Mouse (Mus musculus) right cerebral cortex, adult 2 months (tissue): Measurements from ENCODE around the gene Slc35f4.

ENCODE experiments used
- DNase-seq, 2 experiments: peaks; one replicate each; pipeline ENCODE4 v3.0.0; 2021 to 2022; ENCODE audit warnings: low spot score in 2 of 2

The Slc35f4 gene

DNA sequence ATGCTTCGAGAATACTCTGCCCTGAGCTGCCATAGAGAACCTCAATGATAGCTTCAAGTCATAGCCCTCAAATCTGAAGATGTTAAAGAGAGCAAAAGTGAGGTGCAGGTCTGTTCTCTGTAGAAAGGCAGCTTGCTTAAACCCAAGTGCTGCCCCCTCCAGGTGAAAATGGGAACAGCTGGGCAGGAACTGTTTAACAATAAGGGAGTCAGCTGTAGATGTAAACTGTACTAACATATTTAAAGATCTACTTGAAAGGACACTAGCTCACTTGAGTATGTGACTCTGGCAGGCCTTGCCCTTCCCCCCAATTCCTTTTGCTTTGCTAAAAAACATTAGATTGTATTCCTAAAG is 177.0 kb downstream of the Slc35f4 start:
- peak; percentile 23 to 31 for DNase-seq

- peak in 1 of 2 experiments; percentile 10 for DNase-seq
Measured at GRCm38 (mm10) chr14:49348164-49348896, 177.5 kb downstream of the Slc35f4 start.

DNA sequence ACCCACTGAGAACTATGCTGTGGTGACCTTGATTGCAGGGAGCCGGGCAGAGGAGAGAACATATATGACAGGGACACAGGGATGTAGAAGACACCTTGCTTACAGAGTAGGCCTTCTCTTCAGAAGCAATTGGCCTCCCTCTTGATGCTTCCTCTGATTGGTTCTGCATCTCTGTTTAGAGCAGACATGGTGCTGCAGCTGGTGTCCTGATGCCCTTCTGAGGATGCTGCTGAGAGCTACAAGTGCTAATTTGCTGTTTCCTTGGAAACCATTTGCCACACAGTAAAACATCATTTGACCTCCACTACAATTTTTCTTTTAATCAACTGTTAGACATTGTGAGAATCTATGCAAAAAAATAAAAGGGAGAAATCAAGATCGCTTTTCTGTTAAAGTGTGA is 180.0 kb downstream of the Slc35f4 start:
- DNase-seq, result no peak

GRCm38 (mm10) chr14:49337011-49337410 is 188.8 kb downstream of the Slc35f4 start:
- no peak for DNase-seq

GRCm38 (mm10) chr14:49333841-49334240 is 192.0 kb downstream of the Slc35f4 start:
- DNase-seq, result no peak

DNA sequence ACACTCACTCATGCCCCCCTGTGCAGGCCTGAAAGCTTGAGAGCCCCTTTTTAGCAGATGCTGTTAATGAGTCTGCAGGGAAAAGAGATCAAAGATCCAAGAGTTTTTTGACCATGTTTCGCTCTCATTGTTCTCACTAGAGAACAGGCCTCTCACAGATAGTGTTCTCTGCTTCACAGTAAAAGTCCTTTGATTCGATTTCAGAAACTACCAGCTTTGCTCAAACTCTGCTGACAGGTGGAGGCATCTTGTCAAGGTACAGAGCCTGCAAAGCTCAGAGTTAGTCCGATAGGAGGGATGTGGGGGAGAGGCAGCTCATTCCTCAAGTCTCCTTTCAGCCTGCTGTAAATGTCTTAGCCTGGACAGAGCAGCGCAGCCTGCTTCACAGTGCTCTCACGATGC is 209.4 kb downstream of the Slc35f4 start:
- no peak for DNase-seq

GRCm38 (mm10) chr14:49313981-49314380 is 211.9 kb downstream of the Slc35f4 start:
- no peak for DNase-seq

DNA sequence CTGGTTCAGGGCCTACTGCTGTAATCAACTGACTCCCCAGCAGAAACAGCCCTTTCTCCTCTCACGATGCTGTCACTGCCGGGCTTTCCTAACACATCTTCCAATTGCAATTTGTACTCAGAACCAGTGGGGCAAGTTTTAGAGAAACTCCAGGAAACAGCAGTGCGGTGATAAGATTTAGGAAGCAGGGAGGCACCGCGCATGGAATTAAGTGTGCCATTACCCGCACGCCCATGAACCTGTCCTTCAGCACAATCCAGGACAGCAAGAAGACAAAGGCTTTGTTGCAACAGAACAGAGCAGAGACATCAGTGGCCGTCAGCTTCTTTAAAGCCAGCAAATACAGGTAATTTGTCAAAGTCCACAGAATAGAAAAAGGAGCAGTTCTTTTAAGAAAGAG is 212.5 kb downstream of the Slc35f4 start:
- no peak for DNase-seq

DNA sequence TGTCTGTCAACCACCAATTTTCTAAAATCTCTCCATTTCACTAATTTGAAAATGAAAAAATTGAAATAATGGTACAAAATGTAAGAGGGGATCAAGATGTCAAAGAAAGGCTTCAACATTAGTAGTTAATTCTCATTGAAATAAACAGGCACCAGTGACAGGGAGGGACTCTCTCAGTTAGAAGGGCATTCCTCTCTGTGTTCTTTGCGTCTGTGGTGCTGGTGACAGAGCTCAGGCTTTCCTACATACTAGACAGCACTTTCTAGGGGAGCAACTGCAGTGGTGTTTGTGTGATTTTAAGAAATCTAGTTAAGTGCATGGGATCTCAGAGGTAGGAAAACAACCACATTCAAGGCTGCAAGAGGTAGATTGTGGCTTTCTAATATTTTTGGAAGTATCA is 214.3 kb downstream of the Slc35f4 start:
- DNase-seq, result no peak

DNA sequence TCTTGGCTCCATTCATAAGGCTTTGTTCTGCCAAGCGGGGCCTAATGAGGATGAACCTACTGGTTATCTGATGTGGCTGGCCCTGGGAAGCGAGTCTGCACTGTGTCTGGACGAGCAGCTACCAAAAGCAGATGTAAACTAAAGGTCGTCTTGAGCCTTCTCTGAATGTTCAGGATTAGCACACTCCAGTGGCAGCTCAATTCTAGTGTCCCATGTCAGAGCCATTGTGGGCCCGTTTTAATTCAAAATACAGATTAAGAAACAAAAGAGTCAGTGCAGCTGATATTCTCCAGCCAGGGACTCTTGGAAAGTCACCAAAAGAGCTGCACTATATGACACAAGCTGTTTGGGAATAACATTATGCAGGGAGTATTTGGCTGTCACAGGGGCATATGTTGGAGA is 214.8 kb downstream of the Slc35f4 start:
- DNase-seq, result no peak

- DNase-seq, result no peak
Measured at GRCm38 (mm10) chr14:49309670-49310069, 216.2 kb downstream of the Slc35f4 start.

DNA sequence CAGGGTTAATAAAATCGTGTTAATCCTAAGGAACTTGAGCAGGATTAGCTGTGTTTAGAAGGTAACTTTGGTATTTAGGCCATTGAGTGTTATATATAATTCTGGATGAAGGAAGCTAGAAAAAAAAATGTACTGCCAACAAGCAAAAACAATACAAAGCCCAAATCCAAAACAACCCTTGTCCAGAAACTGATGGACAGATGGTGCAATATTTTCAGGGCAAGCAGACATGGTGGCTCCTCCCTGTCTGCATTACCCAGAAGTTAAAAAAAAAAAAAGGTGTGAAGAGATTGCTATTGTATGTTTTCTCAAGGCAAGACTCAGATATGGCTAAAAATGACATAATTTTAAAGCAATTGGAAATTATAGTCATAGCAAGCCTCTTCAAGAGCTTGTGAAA is 217.3 kb downstream of the Slc35f4 start:
- no peak for DNase-seq

- no peak for DNase-seq
Measured at GRCm38 (mm10) chr14:49307842-49308241, 218.0 kb downstream of the Slc35f4 start.

DNA sequence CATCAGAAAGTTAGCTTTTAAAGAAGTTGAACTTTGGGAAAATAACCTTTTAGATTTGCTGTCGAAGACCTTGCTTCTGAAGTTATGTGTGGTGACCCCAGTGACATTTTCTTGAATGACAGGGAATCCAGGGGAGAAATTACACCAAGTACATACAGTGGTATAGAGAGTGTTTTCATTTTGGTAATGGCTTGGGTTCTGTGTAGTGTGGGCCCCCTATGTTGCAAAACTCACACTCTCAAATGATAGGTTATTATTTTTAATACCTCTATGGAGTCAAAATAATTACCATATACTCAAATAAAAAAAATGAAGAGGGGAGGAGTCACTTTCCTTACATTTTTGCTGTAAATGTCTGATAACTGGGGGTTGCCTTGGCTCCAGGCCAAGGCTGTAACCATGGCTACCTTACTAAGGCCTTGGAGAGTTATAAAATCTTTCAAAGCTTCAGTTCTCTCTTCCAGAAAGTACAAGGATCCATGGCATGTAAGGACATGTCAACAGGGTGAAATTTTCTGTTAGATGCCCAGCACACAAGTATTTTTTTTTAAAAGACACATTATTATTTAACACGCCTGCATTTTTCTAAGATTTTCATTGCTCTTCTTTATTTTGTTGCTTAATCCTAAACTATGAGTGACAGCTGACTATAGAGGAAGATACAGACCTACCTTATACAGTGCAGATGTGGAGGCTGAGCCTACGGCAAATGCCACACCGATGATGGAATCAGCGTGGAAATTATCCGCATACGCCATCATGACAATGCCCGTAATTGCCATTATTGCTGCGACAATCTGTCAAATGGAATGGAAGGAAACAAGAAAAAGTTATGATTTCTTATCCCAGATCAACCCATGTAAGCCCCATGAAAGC is 220.1 kb downstream of the Slc35f4 start:
- DNase-seq, result no peak

DNA sequence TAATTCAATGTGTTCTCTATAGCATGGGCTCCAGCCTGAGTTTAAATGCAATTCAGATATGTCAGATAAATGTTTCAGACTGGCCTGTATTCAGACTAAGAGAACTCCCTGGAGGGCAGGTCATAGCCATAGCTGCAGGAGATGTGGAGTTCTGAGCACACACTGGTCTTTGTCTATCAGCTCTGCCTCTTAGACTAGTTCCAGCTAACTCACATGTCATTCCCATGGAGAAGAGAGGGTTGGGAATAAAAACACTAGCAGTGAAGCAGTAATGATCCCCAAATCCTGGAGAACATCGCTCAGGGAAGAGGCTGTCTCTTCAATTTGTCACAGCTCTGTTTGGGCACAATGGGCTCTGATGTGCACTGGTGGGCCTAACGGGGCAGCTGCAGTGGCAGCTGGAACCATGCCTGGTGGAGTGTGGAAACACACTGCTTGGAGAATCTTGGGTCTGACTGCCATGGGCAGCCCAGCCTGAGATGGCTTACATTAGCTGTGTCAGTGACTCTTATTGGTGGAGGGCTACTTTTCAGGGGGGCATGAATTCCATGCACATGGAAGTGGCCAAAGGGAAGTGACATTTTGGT is 223.5 kb downstream of the Slc35f4 start:
- no peak for DNase-seq

DNA sequence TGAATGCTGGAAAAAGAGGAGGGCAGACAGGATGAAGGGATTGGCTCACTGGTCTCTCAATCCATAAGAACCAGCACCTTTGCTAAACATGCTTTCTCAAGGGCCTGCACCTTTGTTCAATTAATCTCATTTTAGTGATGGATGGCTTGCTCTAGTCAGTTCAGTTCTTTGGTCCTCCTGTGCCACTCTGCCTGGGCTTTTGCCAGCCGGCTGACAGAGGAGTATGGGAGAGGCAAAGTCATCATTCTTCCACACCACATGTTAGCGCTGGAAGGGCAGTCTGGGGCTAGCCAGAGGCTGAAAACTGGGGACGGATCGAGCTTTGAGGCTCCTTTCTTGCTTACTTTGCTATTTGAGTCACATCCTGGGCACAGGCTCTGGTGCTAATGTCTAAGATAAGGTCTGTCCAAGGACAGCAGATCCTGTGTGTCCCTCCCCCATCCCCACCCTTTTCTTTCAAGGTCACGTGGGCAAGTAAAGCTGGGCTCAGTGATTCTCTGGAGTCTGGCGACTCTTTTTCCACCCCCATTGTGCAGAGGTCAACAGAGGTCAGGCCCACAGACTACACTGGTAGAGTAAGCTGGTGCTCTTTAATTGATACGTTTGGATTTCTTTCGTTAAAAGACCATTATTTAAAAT is 224.7 kb downstream of the Slc35f4 start:
- DNase-seq, result no peak

DNA sequence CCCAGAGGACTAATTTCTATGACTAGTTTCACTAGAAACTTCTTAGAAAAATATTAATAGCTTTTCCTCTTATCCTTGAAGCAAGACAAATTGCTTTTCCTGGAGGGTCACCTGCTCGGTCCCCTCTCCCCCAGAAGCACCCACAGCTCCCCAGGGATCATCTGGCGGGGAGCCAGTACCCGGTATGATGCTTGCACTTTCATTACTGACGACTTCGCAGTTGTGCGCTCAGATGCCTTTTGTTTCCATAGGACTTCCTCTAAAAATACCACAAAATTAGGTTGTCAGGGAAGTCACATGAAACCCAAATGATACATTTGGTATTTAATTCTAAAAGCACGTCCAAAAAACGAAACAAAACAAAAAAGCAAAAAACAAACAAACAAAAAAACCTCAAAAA is 225.5 kb downstream of the Slc35f4 start:
- DNase-seq, result no peak

DNA sequence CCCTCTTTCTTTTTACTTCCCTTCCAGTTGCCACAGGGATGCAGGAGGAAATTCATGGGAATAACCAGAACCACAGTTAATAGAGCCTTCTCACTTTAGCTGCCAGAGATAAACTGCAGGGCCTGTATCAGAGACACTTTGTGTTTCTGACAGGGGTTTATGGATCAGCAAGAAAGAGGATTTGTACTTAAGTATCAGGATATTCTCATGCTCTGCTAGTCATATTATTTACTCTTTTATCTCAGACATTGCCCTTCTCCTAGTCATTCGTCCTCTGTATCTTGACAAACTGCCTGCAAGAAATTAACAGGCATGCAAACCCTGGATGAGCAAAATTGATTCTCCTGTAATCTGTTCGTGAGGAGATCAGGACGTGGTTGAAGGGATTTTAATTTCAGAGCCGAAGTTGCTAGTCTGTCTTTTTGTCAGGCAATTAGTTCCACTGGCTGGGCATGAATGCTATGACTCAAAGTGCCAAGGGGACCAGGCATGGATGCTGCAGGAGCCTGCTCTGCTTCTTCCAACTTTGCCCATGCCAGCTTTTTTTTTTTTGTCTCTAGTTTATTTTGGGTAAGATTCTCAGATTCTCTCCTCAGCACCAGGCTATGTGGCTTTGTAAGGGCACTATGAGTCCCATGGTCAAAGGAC is 231.9 kb downstream of the Slc35f4 start:
- no peak for DNase-seq

- DNase-seq, result no peak
Measured at GRCm38 (mm10) chr14:49290029-49290745, 235.7 kb downstream of the Slc35f4 start.

DNA sequence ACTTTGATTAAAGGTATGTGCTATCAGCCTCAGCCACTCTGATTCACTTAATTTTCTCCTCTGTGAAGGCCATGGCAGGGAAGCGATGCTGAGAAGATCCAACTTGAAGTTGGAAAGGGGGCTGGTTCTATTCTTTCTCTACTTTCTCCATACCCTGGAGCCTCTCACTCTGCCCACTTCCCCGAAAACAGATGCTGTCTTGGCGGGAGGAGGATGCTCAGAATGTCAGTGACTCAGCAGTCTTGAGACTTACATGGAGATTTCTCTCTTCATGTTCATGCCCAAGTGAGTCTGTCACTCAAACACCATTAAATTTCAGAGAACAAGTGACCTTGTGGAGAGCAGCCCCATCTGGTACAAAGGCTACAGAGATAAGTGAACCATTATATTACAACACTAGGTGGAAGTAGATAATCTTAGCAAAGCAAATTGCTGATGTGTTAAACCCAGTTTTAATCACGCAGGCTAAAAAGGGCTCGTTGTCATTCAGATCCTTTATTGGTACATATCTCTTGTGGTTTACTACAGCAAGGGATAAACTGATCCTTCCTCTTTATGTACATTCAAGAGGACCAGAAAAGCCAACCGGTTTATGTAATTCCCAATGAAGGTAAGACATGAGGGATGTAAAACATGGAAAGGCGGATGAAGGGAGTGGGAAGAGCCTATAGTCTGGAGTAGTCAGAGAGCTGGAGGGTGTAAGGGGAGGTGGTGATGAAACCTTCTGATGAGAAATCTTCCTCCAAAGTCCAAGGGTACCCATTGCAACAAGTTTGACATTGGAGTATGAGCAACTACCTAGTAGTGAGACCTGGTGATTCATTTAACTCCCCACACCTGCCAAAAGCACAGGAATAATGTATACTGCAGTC is 241.8 kb downstream of the Slc35f4 start:
- DNase-seq, result peak; percentile 31 to 35
